Mouse (Mus musculus): ENCODE measurements around the gene Rpl9. TPM values are rescaled to one million over a fixed set of nuclear protein-coding genes. Genes with fewer than 3 reads are reported as not detected.

Gene Rpl9
- polyA plus RNA-seq, 1 experiment: 364 TPM

- WGBS: 95% methylated on average over 5 of the region's 5 CpGs
- TF ChIP-seq POLR2A (IDR thresholded peaks at IDR 0.05; ENCODE audit: control insufficient read depth, extremely low read depth, insufficient read depth, low read length, poor library complexity): no peak
- no peak for TF ChIP-seq CTCF (IDR thresholded peaks at IDR 0.05; ENCODE audit: borderline replicate concordance, control insufficient read depth, extremely low read depth, insufficient read depth, low read length, poor library complexity)
- Histone ChIP-seq H3K4me3 (ENCODE audit: control insufficient read depth, insufficient read depth, low read length) (no peak overlapping the region), H3K4me1 (replicated peaks; ENCODE audit: control insufficient read depth, insufficient read depth, low read length) (no peaks in the 10 kb centered on the region), H3K27me3 (ENCODE audit: control insufficient read depth, insufficient read depth, low read length) (no peaks in the 10 kb centered on the region), H3K27ac (ENCODE audit: control insufficient read depth, insufficient read depth, low read length) (no peak overlapping the region), H3K36me3 (ENCODE audit: control insufficient read depth, insufficient read depth, low read length) (no peaks in the 10 kb centered on the region)
- DNase-seq: no peak
Observed at GRCm38 (mm10) chr5:65429441-65429840, 38.2 kb upstream of the Rpl9 start.

- 67% methylated on average over 4 of the region's 4 CpGs for WGBS
- TF ChIP-seq POLR2A (IDR thresholded peaks at IDR 0.05; ENCODE audit: control insufficient read depth, extremely low read depth, insufficient read depth, low read length, poor library complexity) (no peak), CTCF (IDR thresholded peaks at IDR 0.05; ENCODE audit: borderline replicate concordance, control insufficient read depth, extremely low read depth, insufficient read depth, low read length, poor library complexity) (no peak)
- Histone ChIP-seq H3K36me3 (ENCODE audit: control insufficient read depth, insufficient read depth, low read length) (no peaks in the 10 kb centered on the region), H3K27ac (ENCODE audit: control insufficient read depth, insufficient read depth, low read length) (no peak overlapping the region), H3K4me3 (ENCODE audit: control insufficient read depth, insufficient read depth, low read length) (no peak overlapping the region), H3K27me3 (ENCODE audit: control insufficient read depth, insufficient read depth, low read length) (no peaks in the 10 kb centered on the region), H3K4me1 (replicated peaks; ENCODE audit: control insufficient read depth, insufficient read depth, low read length) (no peaks in the 10 kb centered on the region)
- no peak for DNase-seq
Observed at GRCm38 (mm10) chr5:65428321-65428720, 37.1 kb upstream of the Rpl9 start.

GRCm38 (mm10) chr5:65425251-65425650, 34.0 kb upstream of the Rpl9 start:
- 97% methylated on average over 5 of the region's 5 CpGs for WGBS
- H3K27ac ChIP-seq (ENCODE audit: control insufficient read depth, insufficient read depth, low read length): no peak overlapping the region

DNA sequence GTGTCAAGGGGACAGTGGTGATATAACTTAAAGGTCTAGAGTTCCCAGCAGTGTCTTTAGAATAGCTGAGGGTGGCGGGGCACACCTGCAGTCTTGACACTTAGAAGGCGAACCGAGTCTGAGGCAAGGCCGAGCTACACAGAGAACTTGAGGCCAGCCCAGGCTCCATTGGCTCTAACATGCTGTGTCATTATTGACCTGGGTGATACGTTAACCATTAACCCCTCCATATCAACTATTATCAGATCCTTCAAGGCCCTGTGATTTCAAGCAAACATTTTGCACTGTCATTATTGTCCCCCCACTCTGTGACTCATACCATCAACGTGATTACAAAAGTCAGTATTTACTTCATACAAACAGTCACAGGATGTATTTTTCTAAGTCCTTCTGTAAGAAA, 33.0 kb upstream of the Rpl9 start:
- DNase-seq: no peak
- TF ChIP-seq CTCF (IDR thresholded peaks at IDR 0.05; ENCODE audit: borderline replicate concordance, control insufficient read depth, extremely low read depth, insufficient read depth, low read length, poor library complexity) (no peak), POLR2A (IDR thresholded peaks at IDR 0.05; ENCODE audit: control insufficient read depth, extremely low read depth, insufficient read depth, low read length, poor library complexity) (no peak)
- Histone ChIP-seq H3K36me3 (ENCODE audit: control insufficient read depth, insufficient read depth, low read length) (no peaks in the 10 kb centered on the region), H3K27ac (ENCODE audit: control insufficient read depth, insufficient read depth, low read length) (no peak overlapping the region), H3K27me3 (ENCODE audit: control insufficient read depth, insufficient read depth, low read length) (no peaks in the 10 kb centered on the region), H3K4me1 (replicated peaks; ENCODE audit: control insufficient read depth, insufficient read depth, low read length) (no peaks in the 10 kb centered on the region), H3K4me3 (ENCODE audit: control insufficient read depth, insufficient read depth, low read length) (no peak overlapping the region)
- 94% methylated on average over 6 of the region's 6 CpGs for WGBS

More at GRCm38 (mm10) chr5:65425251-65425650, 34.0 kb upstream of the Rpl9 start:
- TF ChIP-seq POLR2A (IDR thresholded peaks at IDR 0.05; ENCODE audit: control insufficient read depth, extremely low read depth, insufficient read depth, low read length, poor library complexity) (no peak), CTCF (IDR thresholded peaks at IDR 0.05; ENCODE audit: borderline replicate concordance, control insufficient read depth, extremely low read depth, insufficient read depth, low read length, poor library complexity) (no peak)
- Histone ChIP-seq H3K4me1 (replicated peaks; ENCODE audit: control insufficient read depth, insufficient read depth, low read length) (no peaks in the 10 kb centered on the region), H3K4me3 (ENCODE audit: control insufficient read depth, insufficient read depth, low read length) (no peak overlapping the region), H3K27me3 (ENCODE audit: control insufficient read depth, insufficient read depth, low read length) (no peaks in the 10 kb centered on the region), H3K36me3 (ENCODE audit: control insufficient read depth, insufficient read depth, low read length) (no peaks in the 10 kb centered on the region)
- DNase-seq: no peak

- TF ChIP-seq CTCF (IDR thresholded peaks at IDR 0.05; ENCODE audit: borderline replicate concordance, control insufficient read depth, extremely low read depth, insufficient read depth, low read length, poor library complexity): no peak
- no peak for TF ChIP-seq POLR2A (IDR thresholded peaks at IDR 0.05; ENCODE audit: control insufficient read depth, extremely low read depth, insufficient read depth, low read length, poor library complexity)
- Histone ChIP-seq H3K4me3 (ENCODE audit: control insufficient read depth, insufficient read depth, low read length) (no peak overlapping the region), H3K27ac (ENCODE audit: control insufficient read depth, insufficient read depth, low read length) (no peak overlapping the region), H3K4me1 (replicated peaks; ENCODE audit: control insufficient read depth, insufficient read depth, low read length) (no peaks in the 10 kb centered on the region), H3K36me3 (ENCODE audit: control insufficient read depth, insufficient read depth, low read length) (no peaks in the 10 kb centered on the region), H3K27me3 (ENCODE audit: control insufficient read depth, insufficient read depth, low read length) (no peaks in the 10 kb centered on the region)
- 95% methylated on average over 8 of the region's 8 CpGs for WGBS
- no peak for DNase-seq
Observed at GRCm38 (mm10) chr5:65422803-65423202, 31.6 kb upstream of the Rpl9 start.

DNA sequence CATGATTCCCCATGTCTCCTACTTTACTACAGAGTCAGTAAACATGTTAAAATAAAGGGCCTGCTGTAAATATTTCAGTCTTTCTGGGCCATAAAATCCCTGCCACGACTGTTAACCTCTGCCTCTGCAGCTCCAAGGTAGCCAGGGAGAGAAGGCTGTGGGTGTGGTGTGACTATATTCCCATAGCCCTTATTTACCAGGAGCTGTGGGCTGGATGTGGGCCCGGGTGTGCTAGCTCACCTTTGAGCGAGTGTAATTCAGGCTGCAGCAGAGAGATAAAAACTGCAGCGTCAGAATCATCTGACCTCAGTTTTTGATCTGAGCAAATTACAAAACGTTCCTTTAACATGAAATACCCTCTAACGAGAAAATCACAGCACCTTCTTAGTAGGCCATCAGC, 29.6 kb upstream of the Rpl9 start:
- peaks cover 8% of the 10 kb centered on the region; the same call in 1 of the 2 replicates for H3K36me3 ChIP-seq (ENCODE audit: control insufficient read depth, insufficient read depth, low read length)
- TF ChIP-seq POLR2A (IDR thresholded peaks at IDR 0.05; ENCODE audit: control insufficient read depth, extremely low read depth, insufficient read depth, low read length, poor library complexity): no peak
- no peak for TF ChIP-seq CTCF (IDR thresholded peaks at IDR 0.05; ENCODE audit: borderline replicate concordance, control insufficient read depth, extremely low read depth, insufficient read depth, low read length, poor library complexity)
- H3K4me3 ChIP-seq (ENCODE audit: control insufficient read depth, insufficient read depth, low read length): no peak overlapping the region
- H3K4me1 ChIP-seq (replicated peaks; ENCODE audit: control insufficient read depth, insufficient read depth, low read length): no peaks in the 10 kb centered on the region
- WGBS: 82% methylated on average over 6 of the region's 6 CpGs
- H3K27me3 ChIP-seq (ENCODE audit: control insufficient read depth, insufficient read depth, low read length): no peaks in the 10 kb centered on the region
- no peak for DNase-seq
- H3K27ac ChIP-seq (ENCODE audit: control insufficient read depth, insufficient read depth, low read length): no peak overlapping the region

DNA sequence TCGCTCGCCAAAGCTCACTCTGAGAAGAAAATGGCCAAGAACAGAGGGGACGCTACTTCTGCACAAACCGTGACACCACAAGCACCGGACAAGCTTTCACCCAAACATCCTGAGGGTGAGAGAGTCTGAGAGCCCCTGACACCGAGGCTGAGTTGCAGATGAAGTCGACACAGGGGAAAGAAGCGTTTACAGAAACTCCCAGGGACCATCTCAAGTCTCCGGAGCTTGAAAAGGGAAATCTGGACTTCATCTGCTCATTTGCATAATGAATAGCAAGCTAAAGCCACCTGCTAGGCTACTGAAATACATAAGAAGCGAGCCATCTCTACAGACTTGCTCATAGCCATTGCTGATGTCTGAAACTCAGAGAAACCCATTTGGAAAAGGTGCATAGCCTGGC, 27.9 kb upstream of the Rpl9 start:
- no peaks in the 10 kb centered on the region for H3K4me1 ChIP-seq (replicated peaks; ENCODE audit: control insufficient read depth, insufficient read depth, low read length)
- peaks cover 8% of the 10 kb centered on the region; the same call in 1 of the 2 replicates for H3K36me3 ChIP-seq (ENCODE audit: control insufficient read depth, insufficient read depth, low read length)
- DNase-seq: no peak
- 93% methylated on average over 10 of the region's 10 CpGs for WGBS
- TF ChIP-seq CTCF (IDR thresholded peaks at IDR 0.05; ENCODE audit: borderline replicate concordance, control insufficient read depth, extremely low read depth, insufficient read depth, low read length, poor library complexity) (no peak), POLR2A (IDR thresholded peaks at IDR 0.05; ENCODE audit: control insufficient read depth, extremely low read depth, insufficient read depth, low read length, poor library complexity) (no peak)
- H3K27me3 ChIP-seq (ENCODE audit: control insufficient read depth, insufficient read depth, low read length): no peaks in the 10 kb centered on the region
- no peak overlapping the region for H3K4me3 ChIP-seq (ENCODE audit: control insufficient read depth, insufficient read depth, low read length)
- no peak overlapping the region for H3K27ac ChIP-seq (ENCODE audit: control insufficient read depth, insufficient read depth, low read length)
